Mouse (Mus musculus) forebrain, embryonic 10.5 days (tissue): Measurements from ENCODE around the gene Adrb1. TPM values are rescaled to one million over a fixed set of nuclear protein-coding genes. Genes with fewer than 3 reads are reported as not detected.
"Not testable (repeated sequence)": the region's sequence is repeated elsewhere in the genome, so short reads cannot be mapped to it uniquely, and the experiment has no call there.

Experiments used
- DNase-seq: peaks from one replicate; pipeline ENCODE4 v3.0.0-alpha.2; 2017; ENCODE audit warnings: low spot score; ENCODE audit errors: extremely low spot score
- H3K27ac ChIP-seq: fragments of 300-500 bp; sonication (generic); 2 replicates; pipeline ENCODE4 v1.5.1; 2016; ENCODE audit warnings: mild to moderate bottlenecking
- H3K27me3 ChIP-seq: fragments of 300-500 bp; sonication (generic); 2 replicates; pipeline ENCODE4 v1.6.1; 2016; ENCODE audit warnings: mild to moderate bottlenecking; ENCODE audit not compliant: poor library complexity, severe bottlenecking
- H3K36me3 ChIP-seq: fragments of 300-500 bp; sonication (generic); replicated peaks from 2 replicates; pipeline ENCODE4 v1.6.1; 2016; ENCODE audit warnings: mild to moderate bottlenecking, moderate library complexity
- H3K4me1 ChIP-seq: fragments of 300-500 bp; sonication (generic); 2 replicates; pipeline ENCODE4 v1.6.1; 2016
- H3K4me3 ChIP-seq: fragments of 300-500 bp; sonication (generic); 2 replicates; pipeline ENCODE4 v1.5.1; 2016; ENCODE audit warnings: mild to moderate bottlenecking, moderate library complexity
- H3K9me3 ChIP-seq: fragments of 300-500 bp; sonication (generic); 2 replicates; pipeline ENCODE4 v1.6.1; 2016; ENCODE audit warnings: mild to moderate bottlenecking, moderate library complexity
- WGBS: fragments of 180-500 bp; shearing (Covaris S2); methylation state at CpG from one replicate; pipeline ENCODE4 v1.1.7; 2016; 5-methylcytosine and 5-hydroxymethylcytosine counted together
- polyA plus RNA-seq: library from polyadenylated mRNA; unstranded; fragments of >200 nt; fragmentation: Nextera tagmentation; extraction: Ambion mirVana; gene quantifications from 2 replicates; pipeline ENCODE4 v1.2.1, GENCODE M21; 2016

The Adrb1 gene
- polyA plus RNA-seq, 1 experiment from 2014 or later: 0.07 TPM

GRCm38 (mm10) chr19:56762686-56763085 is 40.7 kb downstream of the Adrb1 start:
- Histone ChIP-seq H3K9me3 (no peaks in the 10 kb centered on the region; the same call in 1 of the 2 replicates), H3K27me3 (no peaks in the 10 kb centered on the region), H3K27ac (no peak overlapping the region), H3K4me1 (no peaks in the 10 kb centered on the region), H3K36me3 (no peaks in the 10 kb centered on the region), H3K4me3 (no peak overlapping the region)
- no peak for DNase-seq
- 92% methylated on average over 4 of the region's 4 CpGs for WGBS

GRCm38 (mm10) chr19:56769024-56769423 is 47.0 kb downstream of the Adrb1 start:
- no peak overlapping the region for H3K27ac ChIP-seq
- H3K27me3 ChIP-seq: peaks cover 40% of the 10 kb centered on the region
- H3K9me3 ChIP-seq: no peaks in the 10 kb centered on the region; the same call in 1 of the 2 replicates
- 94% methylated on average over 9 of the region's 9 CpGs for WGBS
- H3K4me3 ChIP-seq: no peak overlapping the region
- H3K36me3 ChIP-seq: no peaks in the 10 kb centered on the region
- peaks cover 23% of the 10 kb centered on the region for H3K4me1 ChIP-seq
- no peak for DNase-seq

- peaks cover 72% of the 10 kb centered on the region for H3K27me3 ChIP-seq
- H3K4me1 ChIP-seq: peaks cover 47% of the 10 kb centered on the region
- no peaks in the 10 kb centered on the region for H3K36me3 ChIP-seq
- no peaks in the 10 kb centered on the region for H3K9me3 ChIP-seq
- no peak for DNase-seq
- WGBS: 91% methylated on average over 7 of the region's 7 CpGs
- H3K27ac ChIP-seq: no peak overlapping the region
- H3K4me3 ChIP-seq: no peak overlapping the region
These were observed 50.2 kb downstream of the Adrb1 start for GRCm38 (mm10) chr19:56772158-56772557.

GRCm38 (mm10) chr19:56773393-56773971 is 51.5 kb downstream of the Adrb1 start:
- H3K4me1 ChIP-seq: peaks cover 47% of the 10 kb centered on the region
- 28% methylated on average over 10 of the region's 10 CpGs for WGBS
- no peak for DNase-seq
- peaks cover 85% of the 10 kb centered on the region for H3K27me3 ChIP-seq
- H3K27ac ChIP-seq: no peak overlapping the region
- H3K36me3 ChIP-seq: no peaks in the 10 kb centered on the region
- H3K9me3 ChIP-seq: no peaks in the 10 kb centered on the region
- H3K4me3 ChIP-seq: no peak overlapping the region

GRCm38 (mm10) chr19:56774408-56774962 is 52.5 kb downstream of the Adrb1 start:
- Histone ChIP-seq H3K27me3 (peaks cover 90% of the 10 kb centered on the region), H3K36me3 (no peaks in the 10 kb centered on the region), H3K4me1 (peaks cover 47% of the 10 kb centered on the region), H3K4me3 (no peak overlapping the region), H3K9me3 (no peaks in the 10 kb centered on the region), H3K27ac (no peak overlapping the region)
- DNase-seq: no peak
- WGBS: 68% methylated on average over 9 of the region's 9 CpGs

GRCm38 (mm10) chr19:56774971-56775892 is 53.2 kb downstream of the Adrb1 start:
- Histone ChIP-seq H3K9me3 (no peaks in the 10 kb centered on the region), H3K4me3 (peak overlapping the region; percentile 43), H3K27ac (peak overlapping the region; percentile 67), H3K27me3 (peaks cover 84% of the 10 kb centered on the region), H3K4me1 (peaks cover 47% of the 10 kb centered on the region), H3K36me3 (no peaks in the 10 kb centered on the region)
- no peak for DNase-seq
- WGBS: 41% methylated on average over 24 of the region's 24 CpGs

- peaks cover 76% of the 10 kb centered on the region for H3K27me3 ChIP-seq
- WGBS: 7% methylated on average over 18 of the region's 18 CpGs
These were observed 54.1 kb downstream of the Adrb1 start for GRCm38 (mm10) chr19:56775893-56776718.

GRCm38 (mm10) chr19:56776719-56777382 is 54.9 kb downstream of the Adrb1 start:
- H3K36me3 ChIP-seq: no peaks in the 10 kb centered on the region
- H3K27me3 ChIP-seq: peaks cover 68% of the 10 kb centered on the region

More at GRCm38 (mm10) chr19:56775893-56776718, 54.1 kb downstream of the Adrb1 start:
- peak; percentile 30 for DNase-seq
- H3K36me3 ChIP-seq: no peaks in the 10 kb centered on the region
- peaks cover 41% of the 10 kb centered on the region for H3K4me1 ChIP-seq
- no peaks in the 10 kb centered on the region for H3K9me3 ChIP-seq
- H3K4me3 ChIP-seq: peak overlapping the region; percentile 43
- H3K27ac ChIP-seq: peak overlapping the region; percentile 67

GRCm38 (mm10) chr19:56778532-56778931 is 56.5 kb downstream of the Adrb1 start:
- not testable (repeated sequence) for H3K36me3 ChIP-seq, H3K27ac ChIP-seq, DNase-seq, H3K4me3 ChIP-seq, H3K9me3 ChIP-seq
- 92% methylated on average over 7 of the region's 7 CpGs for WGBS
- Histone ChIP-seq H3K4me1 (peaks cover 30% of the 10 kb centered on the region), H3K27me3 (peaks cover 53% of the 10 kb centered on the region)

More at GRCm38 (mm10) chr19:56776719-56777382, 54.9 kb downstream of the Adrb1 start:
- peak; percentile 33 for DNase-seq
- Histone ChIP-seq H3K4me3 (no peak overlapping the region), H3K27ac (no peak overlapping the region), H3K9me3 (no peaks in the 10 kb centered on the region), H3K4me1 (peaks cover 41% of the 10 kb centered on the region)
- WGBS: 50% methylated on average over 16 of the region's 16 CpGs
